Mouse (Mus musculus) lung, embryonic 14.5 days (tissue): ENCODE data around the gene Astl. TPM values are rescaled to one million over a fixed set of nuclear protein-coding genes. Genes with fewer than 3 reads are reported as not detected.
A peak's percentile ranks its signal among the peaks of the same experiment; 100 is the strongest.
"Not testable (repeated sequence)": the region's sequence is repeated elsewhere in the genome, so short reads cannot be mapped to it uniquely, and the experiment has no call there.

Source experiments
- ATAC-seq: fragments of 200-750 bp; cut with Nextera tagmentation; 2 replicates; pipeline ENCODE4 v1.8.0; 2017; ENCODE audit warnings: mild to moderate bottlenecking, moderate TSS enrichment, moderate library complexity; ENCODE audit not compliant: insufficient read depth
- DNase-seq: peaks from one replicate; pipeline ENCODE4 v3.0.0-alpha.2; 2015
- H3K27ac ChIP-seq: fragments of 300-500 bp; sonication (generic); 2 replicates; pipeline ENCODE4 v1.5.1; 2014; ENCODE audit warnings: low read depth, mild to moderate bottlenecking, moderate library complexity
- H3K27me3 ChIP-seq: fragments of 300-500 bp; sonication (generic); 2 replicates; pipeline ENCODE4 v1.6.1; 2014; ENCODE audit warnings: low read length, control low read depth; ENCODE audit not compliant: insufficient read depth
- H3K36me3 ChIP-seq: fragments of 300-500 bp; sonication (generic); 2 replicates; pipeline ENCODE4 v1.6.1; 2014; ENCODE audit warnings: control low read depth; ENCODE audit not compliant: insufficient read depth
- H3K4me1 ChIP-seq: fragments of 300-500 bp; sonication (generic); 2 replicates; pipeline ENCODE4 v1.6.1; 2014; ENCODE audit warnings: antibody characterized with exemption, control low read depth; ENCODE audit not compliant: insufficient read depth
- H3K4me2 ChIP-seq: fragments of 300-500 bp; sonication (generic); 2 replicates; pipeline ENCODE4 v1.6.1; 2014; ENCODE audit warnings: mild to moderate bottlenecking
- H3K4me3 ChIP-seq: fragments of 300-500 bp; sonication (generic); 2 replicates; pipeline ENCODE4 v1.5.1; 2014; ENCODE audit warnings: low read depth, low read length
- H3K9ac ChIP-seq: fragments of 300-500 bp; sonication (generic); 2 replicates; pipeline ENCODE4 v1.6.1; 2014
- H3K9me3 ChIP-seq: fragments of 300-500 bp; sonication (generic); 2 replicates; pipeline ENCODE4 v1.6.1; 2016; ENCODE audit warnings: low read depth, low read length, control low read depth
- CTCF ChIP-seq: IDR thresholded peaks from 2 replicates; pipeline ENCODE4 v1.5.1; 2016; ENCODE audit warnings: antibody characterized with exemption, low read depth
- WGBS: fragments of 180-500 bp; shearing (Covaris S2); extraction: QIAGEN DNeasy Blood & Tissue Kit; methylation state at CpG from one replicate; pipeline ENCODE4 v1.1.7; 2014; 5-methylcytosine and 5-hydroxymethylcytosine counted together
- polyA plus RNA-seq: library from polyadenylated mRNA; unstranded; fragments of >200 nt; fragmentation: Nextera tagmentation; extraction: Ambion mirVana; gene quantifications from 2 replicates; pipeline ENCODE4 v1.2.1, GENCODE M21; 2014

Astl gene
- polyA plus RNA-seq = not detected in 2 replicates

GRCm38 (mm10) chr2:127338416-127338815 is at the start of gene Astl:
TSS of gene Astl (plus strand) at chr2:127338639.
- Histone ChIP-seq H3K36me3 (0 out of 2 replicates have a peak, but pooled peaks cover 2% of the 10 kb centered on the region), H3K9me3 (no peaks in the 10 kb centered on the region), H3K27me3 (peaks cover 20% of the 10 kb centered on the region), H3K4me3 (peak within 1 kb of the TSS; percentile 54), H3K9ac (peak within 1 kb of the TSS; percentile 6; the same call in 1 of the 2 replicates), H3K4me1 (no peaks in the 10 kb centered on the region), H3K4me2 (peak within 1 kb of the TSS; percentile 92), H3K27ac (no peak within 1 kb of the TSS)
- ATAC-seq (no peak), DNase-seq (no peak)
- TF ChIP-seq CTCF = no peak
- WGBS = 78% methylated on average over 4 of the region's 4 CpGs

GRCm38 (mm10) chr2:127292250-127292649 is 46.2 kb upstream of the Astl start:
- Histone ChIP-seq H3K4me3 (no peak overlapping the region), H3K4me1 (no peaks in the 10 kb centered on the region), H3K27me3 (no peaks in the 10 kb centered on the region), H3K9me3 (no peaks in the 10 kb centered on the region), H3K4me2 (no peak overlapping the region), H3K27ac (0 out of 2 replicates have a peak overlapping the region, but pooled peaks have one; percentile 24), H3K9ac (no peak overlapping the region), H3K36me3 (peaks cover 70% of the 10 kb centered on the region)
- no peak for TF ChIP-seq CTCF
- 64% methylated on average over 4 of the region's 4 CpGs for WGBS
- DNase-seq (no peak), ATAC-seq (no peak)

GRCm38 (mm10) chr2:127297001-127297805 is 41.2 kb upstream of the Astl start:
- DNase-seq (no peak), ATAC-seq (no peak)
- Histone ChIP-seq H3K4me1 (no peaks in the 10 kb centered on the region), H3K9me3 (no peaks in the 10 kb centered on the region), H3K9ac (no peak overlapping the region), H3K27ac (no peak overlapping the region), H3K4me3 (no peak overlapping the region), H3K27me3 (no peaks in the 10 kb centered on the region), H3K36me3 (peaks cover 83% of the 10 kb centered on the region), H3K4me2 (no peak overlapping the region)
- no peak for TF ChIP-seq CTCF
- WGBS = 93% methylated on average over 7 of the region's 7 CpGs

- WGBS = 93% methylated on average over 1 of the region's 1 CpGs
- H3K9me3 ChIP-seq = no peaks in the 10 kb centered on the region
- ATAC-seq (no peak), DNase-seq (no peak)
- no peaks in the 10 kb centered on the region for H3K27me3 ChIP-seq
- H3K4me2 ChIP-seq = no peak overlapping the region
- H3K36me3 ChIP-seq = peaks cover 77% of the 10 kb centered on the region
- no peaks in the 10 kb centered on the region for H3K4me1 ChIP-seq
- no peak overlapping the region for H3K4me3 ChIP-seq
- no peak overlapping the region for H3K9ac ChIP-seq
- TF ChIP-seq CTCF = no peak
- H3K27ac ChIP-seq = no peak overlapping the region
Measured at GRCm38 (mm10) chr2:127298056-127298455, 40.4 kb upstream of the Astl start.

GRCm38 (mm10) chr2:127300701-127301100 is 37.7 kb upstream of the Astl start:
- peaks cover 56% of the 10 kb centered on the region for H3K36me3 ChIP-seq

GRCm38 (mm10) chr2:127301883-127302282 is 36.6 kb upstream of the Astl start:
- no peaks in the 10 kb centered on the region for H3K4me1 ChIP-seq
- peaks cover 44% of the 10 kb centered on the region for H3K36me3 ChIP-seq
- H3K27me3 ChIP-seq = no peaks in the 10 kb centered on the region
- no peaks in the 10 kb centered on the region for H3K9me3 ChIP-seq
- TF ChIP-seq CTCF = no peak
- no peak overlapping the region for H3K4me3 ChIP-seq
- no peak for DNase-seq
- WGBS = 91% methylated on average over 3 of the region's 3 CpGs
- no peak for ATAC-seq
- H3K9ac ChIP-seq = no peak overlapping the region
- H3K4me2 ChIP-seq = no peak overlapping the region
- no peak overlapping the region for H3K27ac ChIP-seq

More at GRCm38 (mm10) chr2:127300701-127301100, 37.7 kb upstream of the Astl start:
- no peak for ATAC-seq
- Histone ChIP-seq H3K4me1 (no peaks in the 10 kb centered on the region), H3K9me3 (no peaks in the 10 kb centered on the region), H3K27me3 (no peaks in the 10 kb centered on the region), H3K27ac (no peak overlapping the region), H3K4me3 (no peak overlapping the region), H3K9ac (no peak overlapping the region), H3K4me2 (no peak overlapping the region)
- TF ChIP-seq CTCF = no peak
- no peak for DNase-seq
- 83% methylated on average over 3 of the region's 3 CpGs for WGBS

GRCm38 (mm10) chr2:127304192-127304591 is 34.2 kb upstream of the Astl start:
- not testable (repeated sequence) for H3K4me3 ChIP-seq, H3K9ac ChIP-seq, H3K27me3 ChIP-seq, H3K4me1 ChIP-seq, ATAC-seq, H3K9me3 ChIP-seq, H3K4me2 ChIP-seq, H3K27ac ChIP-seq, DNase-seq
- peaks cover 21% of the 10 kb centered on the region for H3K36me3 ChIP-seq
- 90% methylated on average over 4 of the region's 4 CpGs for WGBS
